Mouse (Mus musculus): Measurements from ENCODE around the gene Vps8. TPM values are rescaled to one million over a fixed set of nuclear protein-coding genes. Genes with fewer than 3 reads are reported as not detected.
A peak's percentile ranks its signal among the peaks of the same experiment; 100 is the strongest.

Vps8 gene
- polyA plus RNA-seq, 1 experiment from 2014 or later, result 7.0 TPM

DNA sequence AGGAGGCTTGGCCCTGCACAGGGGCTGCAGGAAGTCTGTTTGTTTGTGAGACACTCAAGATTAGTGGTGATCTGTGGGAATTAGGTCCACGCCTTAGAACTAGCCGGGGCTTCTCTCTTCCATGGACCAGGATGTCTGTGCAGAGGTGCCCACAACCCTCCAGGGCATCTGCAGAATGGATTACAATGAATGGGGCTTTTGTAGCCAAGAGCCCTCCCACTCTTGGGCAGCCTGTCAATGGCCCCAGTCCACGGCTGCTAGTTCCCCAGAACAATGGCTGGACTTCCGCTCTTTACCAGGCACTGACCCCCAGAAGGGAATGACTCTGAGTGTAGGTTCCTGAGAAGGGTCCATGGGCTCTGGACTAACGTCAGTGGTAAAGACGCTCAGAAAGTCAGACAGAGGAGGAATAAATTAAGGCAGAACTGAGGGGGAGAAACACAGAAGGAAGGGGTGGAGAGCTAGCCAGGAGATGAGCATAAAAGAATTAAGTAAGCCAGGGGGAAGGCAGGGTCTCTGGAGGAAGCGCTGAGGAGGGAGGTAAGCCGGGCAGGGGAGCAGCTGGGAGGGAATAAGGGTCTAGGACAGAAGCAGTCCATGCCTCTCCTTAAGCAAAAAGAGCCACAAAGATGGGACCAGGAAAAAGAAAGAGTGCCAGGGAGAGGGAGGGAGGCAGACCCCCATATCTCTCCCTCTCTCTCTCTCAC lies 24.4 kb upstream of the Vps8 start:
- no peak overlapping the region for H3K9ac ChIP-seq (ENCODE audit: low read length)
- H3K27ac ChIP-seq (replicated peaks), result no peak overlapping the region
- no peaks in the 10 kb centered on the region for H3K9me3 ChIP-seq (ENCODE audit: control insufficient read depth, low read length)
- H3K4me2 ChIP-seq (replicated peaks; ENCODE audit: low read depth), result no peak overlapping the region
- WGBS, result 42% methylated on average over 8 of the region's 8 CpGs
- ATAC-seq (ENCODE audit: low FRiP score, low TSS enrichment) (no peak), DNase-seq (ENCODE audit: low spot score) (no peak)
- H3K27me3 ChIP-seq (ENCODE audit: control insufficient read depth, insufficient read depth, low read length), result no peaks in the 10 kb centered on the region
- no peaks in the 10 kb centered on the region for H3K4me1 ChIP-seq (replicated peaks; ENCODE audit: control insufficient read depth, insufficient read depth)
- H3K36me3 ChIP-seq (ENCODE audit: control insufficient read depth, insufficient read depth, low read length), result no peaks in the 10 kb centered on the region
- no peak for TF ChIP-seq EP300 (optimal IDR thresholded peaks at IDR 0.05)
- no peak for TF ChIP-seq CTCF (IDR thresholded peaks at IDR 0.05; ENCODE audit: low read depth)
- no peak overlapping the region for H3K4me3 ChIP-seq (ENCODE audit: low read depth, low read length)

- H3K4me3 ChIP-seq (ENCODE audit: low read depth, low read length), result no peak overlapping the region
- DNase-seq (ENCODE audit: low spot score), result no peak
- WGBS, result 75% methylated on average over 4 of the region's 4 CpGs
Observed at GRCm38 (mm10) chr16:21399942-21400341, 23.0 kb upstream of the Vps8 start.

GRCm38 (mm10) chr16:21402068-21402467 lies 20.9 kb upstream of the Vps8 start:
- H3K27me3 ChIP-seq (ENCODE audit: control insufficient read depth, insufficient read depth, low read length), result no peaks in the 10 kb centered on the region
- H3K27ac ChIP-seq (replicated peaks), result no peak overlapping the region
- 35% methylated on average over 17 of the region's 17 CpGs for WGBS
- H3K9me3 ChIP-seq (ENCODE audit: control insufficient read depth, low read length), result no peaks in the 10 kb centered on the region
- no peak overlapping the region for H3K4me2 ChIP-seq (replicated peaks; ENCODE audit: low read depth)
- no peak overlapping the region for H3K4me3 ChIP-seq (ENCODE audit: low read depth, low read length)
- no peaks in the 10 kb centered on the region for H3K36me3 ChIP-seq (ENCODE audit: control insufficient read depth, insufficient read depth, low read length)
- no peak overlapping the region for H3K9ac ChIP-seq (ENCODE audit: low read length)
- H3K4me1 ChIP-seq (replicated peaks; ENCODE audit: control insufficient read depth, insufficient read depth), result no peaks in the 10 kb centered on the region
- no peak for TF ChIP-seq EP300 (optimal IDR thresholded peaks at IDR 0.05)
- no peak for TF ChIP-seq CTCF (IDR thresholded peaks at IDR 0.05; ENCODE audit: low read depth)
- no peak for DNase-seq (ENCODE audit: low spot score)
- no peak for ATAC-seq (ENCODE audit: low FRiP score, low TSS enrichment)

More at GRCm38 (mm10) chr16:21399942-21400341, 23.0 kb upstream of the Vps8 start:
- H3K27ac ChIP-seq (replicated peaks), result no peak overlapping the region
- no peaks in the 10 kb centered on the region for H3K4me1 ChIP-seq (replicated peaks; ENCODE audit: control insufficient read depth, insufficient read depth)
- no peak overlapping the region for H3K9ac ChIP-seq (ENCODE audit: low read length)
- no peak overlapping the region for H3K4me2 ChIP-seq (replicated peaks; ENCODE audit: low read depth)
- H3K9me3 ChIP-seq (ENCODE audit: control insufficient read depth, low read length), result no peaks in the 10 kb centered on the region
- ATAC-seq (ENCODE audit: low FRiP score, low TSS enrichment), result no peak
- no peaks in the 10 kb centered on the region for H3K36me3 ChIP-seq (ENCODE audit: control insufficient read depth, insufficient read depth, low read length)
- TF ChIP-seq EP300 (optimal IDR thresholded peaks at IDR 0.05) (no peak), CTCF (IDR thresholded peaks at IDR 0.05; ENCODE audit: low read depth) (no peak)
- no peaks in the 10 kb centered on the region for H3K27me3 ChIP-seq (ENCODE audit: control insufficient read depth, insufficient read depth, low read length)

DNA sequence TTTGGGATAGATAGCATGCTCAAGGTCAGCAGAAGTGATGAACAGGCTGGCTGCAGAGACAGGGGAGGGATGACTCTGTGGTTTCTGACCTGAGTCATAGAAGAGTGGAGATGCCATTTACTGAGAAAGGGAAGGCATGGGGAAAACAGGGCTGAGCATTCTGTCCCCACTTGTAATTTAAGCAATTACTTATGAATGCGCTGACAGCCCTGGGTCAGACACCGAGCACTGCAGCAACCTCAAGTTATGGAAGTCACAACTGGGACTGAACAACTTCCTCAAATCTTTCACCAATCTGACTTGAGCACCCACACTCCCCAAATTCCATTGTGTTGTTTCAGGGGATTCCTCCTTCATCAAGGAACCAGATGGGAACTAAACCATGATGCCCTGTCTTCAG lies 19.5 kb upstream of the Vps8 start:
- Histone ChIP-seq H3K4me2 (replicated peaks; ENCODE audit: low read depth) (no peak overlapping the region), H3K27ac (replicated peaks) (no peak overlapping the region), H3K4me1 (replicated peaks; ENCODE audit: control insufficient read depth, insufficient read depth) (no peaks in the 10 kb centered on the region), H3K27me3 (ENCODE audit: control insufficient read depth, insufficient read depth, low read length) (no peaks in the 10 kb centered on the region), H3K9ac (ENCODE audit: low read length) (no peak overlapping the region), H3K4me3 (ENCODE audit: low read depth, low read length) (no peak overlapping the region), H3K36me3 (ENCODE audit: control insufficient read depth, insufficient read depth, low read length) (no peaks in the 10 kb centered on the region), H3K9me3 (ENCODE audit: control insufficient read depth, low read length) (no peaks in the 10 kb centered on the region)
- WGBS, result 84% methylated on average over 2 of the region's 2 CpGs
- TF ChIP-seq CTCF (IDR thresholded peaks at IDR 0.05; ENCODE audit: low read depth) (no peak), EP300 (optimal IDR thresholded peaks at IDR 0.05) (no peak)
- DNase-seq (ENCODE audit: low spot score), result no peak
- ATAC-seq (ENCODE audit: low FRiP score, low TSS enrichment), result no peak

DNA sequence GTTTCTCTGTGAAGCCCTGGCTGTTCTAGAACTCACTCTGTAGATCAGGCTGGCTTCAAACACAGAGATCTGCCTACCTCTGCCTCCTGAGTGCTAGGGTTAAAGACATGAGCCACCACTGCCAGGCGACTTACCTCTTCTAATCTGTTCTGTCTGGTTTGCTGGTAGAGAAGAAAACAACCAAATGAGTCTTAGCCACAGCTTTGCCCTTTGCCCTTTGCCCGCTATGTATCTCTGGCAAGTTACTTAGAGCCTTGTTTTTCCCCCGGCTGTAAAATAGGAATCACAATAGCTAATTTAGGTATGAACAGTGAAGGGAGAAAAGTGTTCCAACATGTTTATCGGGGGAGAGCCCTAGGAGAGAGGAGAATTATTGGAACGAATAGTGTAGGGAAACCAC lies 18.3 kb upstream of the Vps8 start:
- no peak for TF ChIP-seq EP300 (optimal IDR thresholded peaks at IDR 0.05)
- no peak for TF ChIP-seq CTCF (IDR thresholded peaks at IDR 0.05; ENCODE audit: low read depth)
- 59% methylated on average over 5 of the region's 5 CpGs for WGBS
- H3K27me3 ChIP-seq (ENCODE audit: control insufficient read depth, insufficient read depth, low read length), result no peaks in the 10 kb centered on the region
- no peak overlapping the region for H3K4me2 ChIP-seq (replicated peaks; ENCODE audit: low read depth)
- no peaks in the 10 kb centered on the region for H3K9me3 ChIP-seq (ENCODE audit: control insufficient read depth, low read length)
- H3K9ac ChIP-seq (ENCODE audit: low read length), result no peak overlapping the region
- H3K27ac ChIP-seq (replicated peaks), result peak overlapping the region; percentile 18; the same call in 1 of the 2 replicates
- no peak for ATAC-seq (ENCODE audit: low FRiP score, low TSS enrichment)
- no peaks in the 10 kb centered on the region for H3K36me3 ChIP-seq (ENCODE audit: control insufficient read depth, insufficient read depth, low read length)
- H3K4me1 ChIP-seq (replicated peaks; ENCODE audit: control insufficient read depth, insufficient read depth), result no peaks in the 10 kb centered on the region
- DNase-seq (ENCODE audit: low spot score), result no peak
- no peak overlapping the region for H3K4me3 ChIP-seq (ENCODE audit: low read depth, low read length)

DNA sequence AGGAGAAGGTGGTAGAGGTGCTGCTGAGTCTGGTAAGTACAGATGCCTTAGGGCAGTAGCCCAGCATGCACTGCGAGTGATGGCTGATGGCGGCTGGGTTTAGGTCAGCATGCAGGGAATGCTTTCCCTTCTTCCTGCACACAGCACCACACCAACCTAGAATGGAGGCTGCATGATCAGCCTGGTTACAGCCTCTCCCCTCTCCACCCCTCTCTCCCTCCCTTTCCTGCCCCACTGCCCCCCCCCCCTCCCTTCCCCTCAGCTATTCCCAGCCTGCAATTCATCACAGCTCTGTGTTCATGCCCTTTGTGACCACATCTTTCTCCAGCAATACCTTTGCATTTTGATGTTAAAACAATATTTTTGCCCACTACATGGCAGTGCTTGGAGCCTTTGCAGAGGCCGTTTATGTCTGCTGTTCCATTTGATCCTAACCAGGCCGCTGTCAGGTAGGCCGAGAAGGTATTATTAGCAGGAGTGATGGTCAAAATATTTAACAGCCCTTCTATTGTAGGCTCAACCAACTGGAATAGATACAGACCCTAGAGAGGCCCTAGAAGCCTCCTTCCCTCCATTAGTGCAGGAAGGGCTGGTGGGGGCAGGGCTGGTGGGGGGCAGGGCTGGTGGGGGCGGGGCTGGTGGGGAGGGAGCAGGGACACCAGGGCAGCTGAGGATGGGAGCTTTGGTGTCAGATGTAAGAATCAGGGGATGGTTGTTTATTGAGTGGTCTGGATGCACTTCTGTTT lies 17.5 kb upstream of the Vps8 start:
- Histone ChIP-seq H3K4me1 (replicated peaks; ENCODE audit: control insufficient read depth, insufficient read depth) (no peaks in the 10 kb centered on the region), H3K4me2 (replicated peaks; ENCODE audit: low read depth) (no peak overlapping the region), H3K4me3 (ENCODE audit: low read depth, low read length) (no peak overlapping the region), H3K27ac (replicated peaks) (peak overlapping the region; percentile 18; the same call in 1 of the 2 replicates), H3K27me3 (ENCODE audit: control insufficient read depth, insufficient read depth, low read length) (no peaks in the 10 kb centered on the region), H3K36me3 (ENCODE audit: control insufficient read depth, insufficient read depth, low read length) (no peaks in the 10 kb centered on the region), H3K9me3 (ENCODE audit: control insufficient read depth, low read length) (no peaks in the 10 kb centered on the region), H3K9ac (ENCODE audit: low read length) (no peak overlapping the region)
- TF ChIP-seq EP300 (optimal IDR thresholded peaks at IDR 0.05) (no peak), CTCF (IDR thresholded peaks at IDR 0.05; ENCODE audit: low read depth) (no peak)
- DNase-seq (ENCODE audit: low spot score) (no peak), ATAC-seq (ENCODE audit: low FRiP score, low TSS enrichment) (0 out of 2 replicates have a peak, but pooled peaks have one; percentile 12)
- WGBS, result 51% methylated on average over 6 of the region's 6 CpGs

Measured in stomach, postnatal 0 days (tissue).